ENCODE assay signal across 9 mouse cellular contexts in genomic region chr5:142816811-142817523, GRCm38 (mm10). TPM values are rescaled to one million over a fixed set of nuclear protein-coding genes. Genes with fewer than 3 reads are reported as not detected.
DNase-seq lines count a peak whose midpoint lies in the region; ATAC-seq lines count a peak whose summit lies in the region.
"Had no signal": no experiment of that assay in that cellular context is flagged by ENCODE, and none has a peak within 500 bp of the region (broad histone marks: within the 10 kb centered on the region; RNA-seq: fewer than 3 reads in every experiment).

No protein-coding gene starts in this region.

- peak overlapping the region; percentile 93 for H3K4me2 ChIP-seq in embryonic facial prominence, embryonic 11.5 days (ENCODE audit: low read depth, low read length)
- peak overlapping the region; percentile 99 for H3K4me2 ChIP-seq in heart, embryonic 11.5 days
- peak overlapping the region; percentile 80 for H3K4me2 ChIP-seq in kidney, embryonic 15.5 days
- peak overlapping the region; percentile 84 for H3K4me2 ChIP-seq in liver, embryonic 11.5 days
- H3K4me2 ChIP-seq in neural tube, embryonic 11.5 days (ENCODE audit: low read depth): peak overlapping the region; percentile 96

- no peaks in the 10 kb centered on the region for H3K36me3 ChIP-seq in megakaryocyte, embryonic 14.5 days (replicated peaks; ENCODE audit: low read length)
- peaks cover 2% of the 10 kb centered on the region for H3K36me3 ChIP-seq in embryonic facial prominence, embryonic 11.5 days (replicated peaks; ENCODE audit: control insufficient read depth, insufficient read depth, low read depth, low read length)
- H3K36me3 ChIP-seq in heart, embryonic 11.5 days (ENCODE audit: control insufficient read depth, insufficient read depth, low read length): peaks cover 3% of the 10 kb centered on the region; the same call in 1 of the 2 replicates
- H3K36me3 ChIP-seq in kidney, embryonic 15.5 days: peaks cover 2% of the 10 kb centered on the region; the same call in 1 of the 2 replicates
- no peaks in the 10 kb centered on the region for H3K36me3 ChIP-seq in liver, embryonic 11.5 days (ENCODE audit: control insufficient read depth, insufficient read depth, low read length)
- no peaks in the 10 kb centered on the region for H3K36me3 ChIP-seq in neural tube, embryonic 11.5 days (ENCODE audit: control insufficient read depth, insufficient read depth, low read length)

- peak overlapping the region; percentile 100 for H3K27ac ChIP-seq in embryonic facial prominence, embryonic 11.5 days (replicated peaks; ENCODE audit: low read depth, low read length)
- peak overlapping the region; percentile 100 for H3K27ac ChIP-seq in heart, embryonic 11.5 days (ENCODE audit: low read depth, low read length)
- H3K27ac ChIP-seq in kidney, embryonic 15.5 days: peak overlapping the region; percentile 100
- H3K27ac ChIP-seq in liver, embryonic 11.5 days (ENCODE audit: low read depth, low read length): peak overlapping the region; percentile 99
- peak overlapping the region; percentile 100 for H3K27ac ChIP-seq in neural tube, embryonic 11.5 days (ENCODE audit: low read depth, low read length)

- peak overlapping the region; percentile 93 for H3K4me3 ChIP-seq in megakaryocyte, embryonic 14.5 days (replicated peaks)
- H3K4me3 ChIP-seq in embryonic facial prominence, embryonic 11.5 days (ENCODE audit: low read depth, low read length): peak overlapping the region; percentile 98
- H3K4me3 ChIP-seq in heart, embryonic 11.5 days (ENCODE audit: low read depth, low read length): peak overlapping the region; percentile 97
- H3K4me3 ChIP-seq in kidney, embryonic 15.5 days (replicated peaks): peak overlapping the region; percentile 95
- H3K4me3 ChIP-seq in liver, embryonic 11.5 days (ENCODE audit: low read depth, low read length): peak overlapping the region; percentile 74
- peak overlapping the region; percentile 98 for H3K4me3 ChIP-seq in neural tube, embryonic 11.5 days (ENCODE audit: low read depth, low read length)

- peaks cover 74% of the 10 kb centered on the region for H3K4me1 ChIP-seq in megakaryocyte, embryonic 14.5 days
- peaks cover 14% of the 10 kb centered on the region for H3K4me1 ChIP-seq in embryonic facial prominence, embryonic 11.5 days (ENCODE audit: control insufficient read depth, insufficient read depth, low read length)
- H3K4me1 ChIP-seq in heart, embryonic 11.5 days (ENCODE audit: control insufficient read depth, insufficient read depth, low read length): peaks cover 16% of the 10 kb centered on the region
- peaks cover 21% of the 10 kb centered on the region for H3K4me1 ChIP-seq in kidney, embryonic 15.5 days
- H3K4me1 ChIP-seq in liver, embryonic 11.5 days (replicated peaks; ENCODE audit: control insufficient read depth, insufficient read depth, low read length): peaks cover 21% of the 10 kb centered on the region
- H3K4me1 ChIP-seq in neural tube, embryonic 11.5 days (ENCODE audit: control insufficient read depth, insufficient read depth, low read length): peaks cover 12% of the 10 kb centered on the region

- H3K27me3 ChIP-seq in megakaryocyte, embryonic 14.5 days (replicated peaks): peaks cover 96% of the 10 kb centered on the region
- no peaks in the 10 kb centered on the region for H3K27me3 ChIP-seq in embryonic facial prominence, embryonic 11.5 days (ENCODE audit: control insufficient read depth, insufficient read depth, low read length)
- no peaks in the 10 kb centered on the region for H3K27me3 ChIP-seq in heart, embryonic 11.5 days (ENCODE audit: control insufficient read depth, insufficient read depth, low read length)
- no peaks in the 10 kb centered on the region for H3K27me3 ChIP-seq in kidney, embryonic 15.5 days
- H3K27me3 ChIP-seq in liver, embryonic 11.5 days (replicated peaks; ENCODE audit: control insufficient read depth, insufficient read depth, low read length): peaks cover 93% of the 10 kb centered on the region
- H3K27me3 ChIP-seq in neural tube, embryonic 11.5 days (ENCODE audit: control insufficient read depth, insufficient read depth, low read length): no peaks in the 10 kb centered on the region
- H3K27me3 ChIP-seq: Patski had no signal

- no peaks in the 10 kb centered on the region for H3K9me3 ChIP-seq in megakaryocyte, embryonic 14.5 days
- no peaks in the 10 kb centered on the region for H3K9me3 ChIP-seq in embryonic facial prominence, embryonic 11.5 days (replicated peaks; ENCODE audit: control insufficient read depth, low read length)
- no peaks in the 10 kb centered on the region for H3K9me3 ChIP-seq in heart, embryonic 11.5 days (replicated peaks; ENCODE audit: control insufficient read depth, low read length)
- no peaks in the 10 kb centered on the region for H3K9me3 ChIP-seq in kidney, embryonic 15.5 days (replicated peaks)
- no peaks in the 10 kb centered on the region for H3K9me3 ChIP-seq in liver, embryonic 11.5 days (ENCODE audit: control insufficient read depth, low read length)
- H3K9me3 ChIP-seq in neural tube, embryonic 11.5 days (ENCODE audit: control insufficient read depth, low read length): no peaks in the 10 kb centered on the region

- peak; percentile 73 for DNase-seq in embryonic facial prominence, embryonic 11.5 days (ENCODE audit: low spot score)
- peak; percentile 76 for DNase-seq in liver, embryonic 11.5 days (ENCODE audit: low spot score)
- DNase-seq in neural tube, embryonic 11.5 days (ENCODE audit: low spot score): peak; percentile 73
- DNase-seq in thymus, postnatal 0 days (ENCODE audit: low spot score): peak; percentile 47

- H3K9ac ChIP-seq in embryonic facial prominence, embryonic 11.5 days (replicated peaks; ENCODE audit: low read length): peak overlapping the region; percentile 100
- peak overlapping the region; percentile 100 for H3K9ac ChIP-seq in heart, embryonic 11.5 days (ENCODE audit: low read depth, low read length)
- H3K9ac ChIP-seq in kidney, embryonic 15.5 days: peak overlapping the region; percentile 99
- peak overlapping the region; percentile 84 for H3K9ac ChIP-seq in liver, embryonic 11.5 days (ENCODE audit: low read depth, low read length)
- peak overlapping the region; percentile 100 for H3K9ac ChIP-seq in neural tube, embryonic 11.5 days (ENCODE audit: low read length)

- under 1% methylated on average over 68 of the region's 71 CpGs for WGBS in embryonic facial prominence, embryonic 11.5 days
- under 1% methylated on average over 71 of the region's 71 CpGs for WGBS in heart, embryonic 11.5 days (ENCODE audit: insufficient replicate concordance)
- WGBS in kidney, embryonic 15.5 days: under 1% methylated on average over 70 of the region's 71 CpGs
- under 1% methylated on average over 69 of the region's 71 CpGs for WGBS in liver, embryonic 11.5 days
- WGBS in neural tube, embryonic 11.5 days: under 1% methylated on average over 62 of the region's 71 CpGs

- no peak for ATAC-seq in megakaryocyte, adult 5-6 weeks (ENCODE audit: poor library complexity, severe bottlenecking)
- ATAC-seq in embryonic facial prominence, embryonic 11.5 days (replicated peaks; ENCODE audit: insufficient number of reproducible peaks, low FRiP score, low TSS enrichment, low read depth): no peak
- no peak for ATAC-seq in heart, embryonic 11.5 days (replicated peaks; ENCODE audit: insufficient number of reproducible peaks, low FRiP score, low TSS enrichment)
- ATAC-seq in kidney, embryonic 15.5 days (replicated peaks; ENCODE audit: low FRiP score): no peak
- ATAC-seq in liver, embryonic 11.5 days (replicated peaks; ENCODE audit: low FRiP score): no peak
- no peak for ATAC-seq in neural tube, embryonic 11.5 days (ENCODE audit: insufficient read depth, low FRiP score, low TSS enrichment)
- ATAC-seq: Patski had no signal

RNA-seq across cellular contexts. Expression of gene Tnrc18, which starts 0.5 kb away (rescaled TPM):
- polyA plus RNA-seq in megakaryocyte, embryonic 14.5 days (2012; ENCODE audit: insufficient read depth, low replicate concordance): 32.1 and 36.1 TPM in 2 replicates
- total RNA-seq in megakaryocyte, adult 5-6 weeks (2015): 28.2 and 38.6 TPM in 2 replicates
- total RNA-seq in megakaryocyte, adult 5-6 weeks (2017): 20.0 and 20.4 TPM in 2 replicates
- 26.4 and 31.0 TPM in 2 replicates for polyA plus RNA-seq in embryonic facial prominence, embryonic 11.5 days (2014; fragmentation: Nextera tagmentation; extraction: Ambion mirVana)
- polyA plus RNA-seq in heart, embryonic 11.5 days (2014; fragmentation: Nextera tagmentation; extraction: Ambion mirVana): 23.5 and 24.4 TPM in 2 replicates
- 21.6 and 28.1 TPM in 2 replicates for polyA plus RNA-seq in kidney, embryonic 15.5 days (2015; fragmentation: Nextera tagmentation; extraction: Ambion mirVana)
- polyA plus RNA-seq in liver, embryonic 11.5 days (2014; fragmentation: Nextera tagmentation; extraction: Ambion mirVana): 10.9 and 11.1 TPM in 2 replicates
- polyA plus RNA-seq in neural tube, embryonic 11.5 days (2014; fragmentation: Nextera tagmentation; extraction: Ambion mirVana): 32.5 and 34.7 TPM in 2 replicates
- polyA plus RNA-seq in thymus, postnatal 0 days (2015; fragmentation: Nextera tagmentation; extraction: Ambion mirVana): 6.9 and 9.6 TPM in 2 replicates
